Mouse (Mus musculus) embryonic facial prominence, embryonic 11.5 days (tissue): ENCODE measurements around the gene Gm26558. TPM values are rescaled to one million over a fixed set of nuclear protein-coding genes. Genes with fewer than 3 reads are reported as not detected.

Experiments
- ATAC-seq: fragments of 200-750 bp; cut with Nextera tagmentation; replicated peaks from 2 replicates; pipeline ENCODE4 v1.8.0; 2017; ENCODE audit warnings: low read depth; ENCODE audit not compliant: insufficient number of reproducible peaks, low FRiP score, low TSS enrichment
- DNase-seq: peaks from one replicate; pipeline ENCODE4 v3.0.0-alpha.2; 2015; ENCODE audit warnings: low spot score
- H3K27ac ChIP-seq: fragments of 300-500 bp; sonication (generic); replicated peaks from 2 replicates; pipeline ENCODE4 v1.5.1; 2014; ENCODE audit warnings: mild to moderate bottlenecking, low read depth, low read length, control low read depth
- H3K27me3 ChIP-seq: fragments of 300-500 bp; sonication (generic); 2 replicates; pipeline ENCODE4 v1.6.1; 2014; ENCODE audit warnings: mild to moderate bottlenecking, low read length, moderate library complexity, mixed read lengths; ENCODE audit not compliant: control insufficient read depth, insufficient read depth
- H3K36me3 ChIP-seq: fragments of 300-500 bp; sonication (generic); replicated peaks from 2 replicates; pipeline ENCODE4 v1.6.1; 2014; ENCODE audit warnings: low read depth, mild to moderate bottlenecking, low read length, moderate library complexity, mixed read lengths; ENCODE audit not compliant: control insufficient read depth, insufficient read depth
- H3K4me1 ChIP-seq: fragments of 300-500 bp; sonication (generic); 2 replicates; pipeline ENCODE4 v1.6.1; 2014; ENCODE audit warnings: low read length, mixed read lengths; ENCODE audit not compliant: control insufficient read depth, insufficient read depth
- H3K4me2 ChIP-seq: fragments of 300-500 bp; sonication (generic); 2 replicates; pipeline ENCODE4 v1.6.1; 2014; ENCODE audit warnings: low read depth, mild to moderate bottlenecking, control low read depth, low read length, moderate library complexity
- H3K4me3 ChIP-seq: fragments of 300-500 bp; sonication (generic); 2 replicates; pipeline ENCODE4 v1.5.1; 2014; ENCODE audit warnings: low read depth, low read length, control low read depth
- H3K9ac ChIP-seq: fragments of 300-500 bp; sonication (generic); replicated peaks from 2 replicates; pipeline ENCODE4 v1.6.1; 2014; ENCODE audit warnings: mild to moderate bottlenecking, control low read depth, low read length
- H3K9me3 ChIP-seq: fragments of 300-500 bp; sonication (generic); replicated peaks from 2 replicates; pipeline ENCODE4 v1.6.1; 2016; ENCODE audit warnings: mild to moderate bottlenecking, low read length, inconsistent platforms, mixed read lengths; ENCODE audit not compliant: control insufficient read depth
- WGBS: fragments of 180-500 bp; shearing (Covaris S2); extraction: QIAGEN DNeasy Blood & Tissue Kit; methylation state at CpG from one replicate; pipeline ENCODE4 v1.1.7; 2014; 5-methylcytosine and 5-hydroxymethylcytosine counted together
- polyA plus RNA-seq: library from polyadenylated mRNA; unstranded; fragments of >200 nt; fragmentation: Nextera tagmentation; extraction: Ambion mirVana; gene quantifications from 2 replicates; pipeline ENCODE4 v1.2.1, GENCODE M21; 2014

Gm26558 gene
- polyA plus RNA-seq, 1 experiment from 2014 or later = 3.8 TPM

DNA sequence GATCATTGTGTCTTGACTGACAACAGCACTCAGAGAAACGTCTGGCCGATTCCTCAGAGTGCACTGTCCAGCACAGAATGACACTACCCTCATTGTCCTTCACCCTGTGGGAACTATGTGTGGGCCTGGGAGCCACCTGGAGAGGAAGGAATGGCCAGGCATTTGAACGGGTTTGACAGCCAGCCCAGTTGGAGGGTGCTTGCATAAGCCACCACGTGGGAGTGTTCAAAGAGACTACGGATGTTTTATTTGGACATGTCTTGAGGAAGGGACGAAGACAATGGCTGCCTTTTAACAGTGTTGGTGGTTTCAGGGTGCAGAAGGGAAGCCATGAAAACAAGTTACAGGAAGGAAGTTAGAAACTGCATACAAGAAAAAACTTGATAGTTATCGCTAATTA lies 36.1 kb downstream of the Gm26558 start:
- H3K4me1 ChIP-seq = no peaks in the 10 kb centered on the region
- WGBS = 57% methylated on average over 7 of the region's 7 CpGs
- ATAC-seq = no peak

GRCm38 (mm10) chr2:70622244-70622643 lies 39.7 kb downstream of the Gm26558 start:
- Histone ChIP-seq H3K27ac (no peak overlapping the region), H3K36me3 (no peaks in the 10 kb centered on the region), H3K9me3 (no peaks in the 10 kb centered on the region), H3K27me3 (no peaks in the 10 kb centered on the region), H3K4me2 (no peak overlapping the region), H3K9ac (no peak overlapping the region), H3K4me1 (no peaks in the 10 kb centered on the region), H3K4me3 (no peak overlapping the region)
- DNase-seq (no peak), ATAC-seq (no peak)
- whole genome bisulfite sequencing = 69% methylated on average over 4 of the region's 4 CpGs

More for the DNA sequence above, 36.1 kb downstream of the Gm26558 start:
- Histone ChIP-seq H3K27me3 (no peaks in the 10 kb centered on the region), H3K4me2 (no peak overlapping the region), H3K4me3 (no peak overlapping the region), H3K36me3 (no peaks in the 10 kb centered on the region), H3K9me3 (no peaks in the 10 kb centered on the region), H3K27ac (no peak overlapping the region), H3K9ac (no peak overlapping the region)
- DNase-seq = no peak

DNA sequence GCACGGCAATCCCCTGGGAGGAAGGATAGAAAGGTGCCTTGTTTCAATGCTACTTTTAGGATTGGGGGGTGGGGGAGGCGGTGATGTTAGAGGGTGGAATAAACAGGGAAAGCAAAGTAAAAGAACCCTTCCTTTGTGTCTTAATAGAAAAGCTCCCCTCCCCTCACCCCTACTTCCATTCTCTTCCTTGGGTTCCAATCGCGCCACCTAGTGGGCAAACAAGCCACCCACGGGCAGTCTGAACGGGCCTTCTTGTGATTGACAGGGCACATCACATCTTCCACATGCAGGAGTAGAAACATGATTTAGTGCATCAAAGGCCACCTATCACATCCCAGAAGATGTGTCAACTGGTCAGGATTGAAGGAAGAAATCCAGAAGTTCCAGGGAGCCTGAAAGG lies 41.7 kb downstream of the Gm26558 start:
- H3K4me2 ChIP-seq = no peak overlapping the region
- H3K27me3 ChIP-seq = no peaks in the 10 kb centered on the region
- H3K36me3 ChIP-seq = no peaks in the 10 kb centered on the region
- H3K9me3 ChIP-seq = no peaks in the 10 kb centered on the region
- 13% methylated on average over 6 of the region's 6 CpGs for WGBS
- H3K4me1 ChIP-seq = no peaks in the 10 kb centered on the region
- no peak overlapping the region for H3K27ac ChIP-seq
- no peak overlapping the region for H3K4me3 ChIP-seq
- ATAC-seq (no peak), DNase-seq (peak; percentile 85)
- H3K9ac ChIP-seq = no peak overlapping the region

- H3K4me3 ChIP-seq = no peak overlapping the region
- no peaks in the 10 kb centered on the region for H3K4me1 ChIP-seq
- H3K4me2 ChIP-seq = no peak overlapping the region
- WGBS = 90% methylated on average over 6 of the region's 6 CpGs
- ATAC-seq (no peak), DNase-seq (no peak)
- no peaks in the 10 kb centered on the region for H3K27me3 ChIP-seq
- H3K36me3 ChIP-seq = no peaks in the 10 kb centered on the region
- H3K9me3 ChIP-seq = no peaks in the 10 kb centered on the region
- H3K9ac ChIP-seq = no peak overlapping the region
- H3K27ac ChIP-seq = no peak overlapping the region
Observed at GRCm38 (mm10) chr2:70619232-70619835, 42.6 kb downstream of the Gm26558 start.

DNA sequence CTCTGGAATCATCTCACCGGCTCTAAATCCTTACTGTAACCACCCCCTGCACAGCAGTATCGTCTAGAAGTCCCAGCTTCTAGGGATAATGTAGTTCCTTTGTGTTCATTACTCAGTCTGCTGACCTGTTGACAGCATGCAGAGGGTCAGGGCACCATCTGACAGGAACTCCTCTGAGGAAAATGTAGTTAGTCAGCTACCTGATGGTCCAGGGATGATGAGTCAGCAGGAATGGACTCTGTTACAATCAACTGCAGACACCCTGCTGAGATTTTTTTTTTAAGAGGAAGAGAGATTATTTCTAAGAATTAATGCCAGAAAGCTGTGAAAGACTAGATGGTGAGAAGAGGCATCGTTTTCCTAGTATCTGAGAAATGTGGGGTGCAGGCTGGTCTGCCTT lies 45.3 kb downstream of the Gm26558 start:
- Histone ChIP-seq H3K9ac (no peak overlapping the region), H3K4me3 (no peak overlapping the region), H3K4me1 (no peaks in the 10 kb centered on the region), H3K4me2 (no peak overlapping the region), H3K36me3 (no peaks in the 10 kb centered on the region), H3K27ac (no peak overlapping the region), H3K9me3 (no peaks in the 10 kb centered on the region), H3K27me3 (no peaks in the 10 kb centered on the region)
- WGBS = 70% methylated on average over 3 of the region's 3 CpGs
- ATAC-seq = no peak
- DNase-seq = no peak

- DNase-seq (no peak), ATAC-seq (no peak)
- 74% methylated on average over 2 of the region's 2 CpGs for WGBS
- H3K9me3 ChIP-seq = no peaks in the 10 kb centered on the region
- no peaks in the 10 kb centered on the region for H3K36me3 ChIP-seq
- no peak overlapping the region for H3K9ac ChIP-seq
- no peaks in the 10 kb centered on the region for H3K27me3 ChIP-seq
- no peak overlapping the region for H3K4me3 ChIP-seq
- H3K27ac ChIP-seq = no peak overlapping the region
- no peak overlapping the region for H3K4me2 ChIP-seq
- no peaks in the 10 kb centered on the region for H3K4me1 ChIP-seq
Observed at GRCm38 (mm10) chr2:70616076-70616475, 45.8 kb downstream of the Gm26558 start.

GRCm38 (mm10) chr2:70614745-70615351 lies 47.1 kb downstream of the Gm26558 start:
- no peak overlapping the region for H3K4me3 ChIP-seq
- no peak overlapping the region for H3K27ac ChIP-seq

More at GRCm38 (mm10) chr2:70614745-70615351, 47.1 kb downstream of the Gm26558 start:
- ATAC-seq = no peak
- DNase-seq = no peak
- Histone ChIP-seq H3K4me1 (no peaks in the 10 kb centered on the region), H3K27me3 (no peaks in the 10 kb centered on the region), H3K9ac (no peak overlapping the region), H3K9me3 (no peaks in the 10 kb centered on the region), H3K36me3 (no peaks in the 10 kb centered on the region), H3K4me2 (no peak overlapping the region)
- 90% methylated on average over 7 of the region's 7 CpGs for WGBS
